Mouse (Mus musculus) neutrophil, adult 65 days (primary cell): ENCODE measurements around the gene Dlg2. TPM values are rescaled to one million over a fixed set of nuclear protein-coding genes. Genes with fewer than 3 reads are reported as not detected.

Experiments
- total RNA-seq: library from RNA; stranded (reverse); gene quantifications from 2 replicates; pipeline ENCODE4 v1.2.4, GENCODE M21; 2023

The Dlg2 gene
- 0.64 and 0.95 TPM in 2 replicates for total RNA-seq

DNA sequence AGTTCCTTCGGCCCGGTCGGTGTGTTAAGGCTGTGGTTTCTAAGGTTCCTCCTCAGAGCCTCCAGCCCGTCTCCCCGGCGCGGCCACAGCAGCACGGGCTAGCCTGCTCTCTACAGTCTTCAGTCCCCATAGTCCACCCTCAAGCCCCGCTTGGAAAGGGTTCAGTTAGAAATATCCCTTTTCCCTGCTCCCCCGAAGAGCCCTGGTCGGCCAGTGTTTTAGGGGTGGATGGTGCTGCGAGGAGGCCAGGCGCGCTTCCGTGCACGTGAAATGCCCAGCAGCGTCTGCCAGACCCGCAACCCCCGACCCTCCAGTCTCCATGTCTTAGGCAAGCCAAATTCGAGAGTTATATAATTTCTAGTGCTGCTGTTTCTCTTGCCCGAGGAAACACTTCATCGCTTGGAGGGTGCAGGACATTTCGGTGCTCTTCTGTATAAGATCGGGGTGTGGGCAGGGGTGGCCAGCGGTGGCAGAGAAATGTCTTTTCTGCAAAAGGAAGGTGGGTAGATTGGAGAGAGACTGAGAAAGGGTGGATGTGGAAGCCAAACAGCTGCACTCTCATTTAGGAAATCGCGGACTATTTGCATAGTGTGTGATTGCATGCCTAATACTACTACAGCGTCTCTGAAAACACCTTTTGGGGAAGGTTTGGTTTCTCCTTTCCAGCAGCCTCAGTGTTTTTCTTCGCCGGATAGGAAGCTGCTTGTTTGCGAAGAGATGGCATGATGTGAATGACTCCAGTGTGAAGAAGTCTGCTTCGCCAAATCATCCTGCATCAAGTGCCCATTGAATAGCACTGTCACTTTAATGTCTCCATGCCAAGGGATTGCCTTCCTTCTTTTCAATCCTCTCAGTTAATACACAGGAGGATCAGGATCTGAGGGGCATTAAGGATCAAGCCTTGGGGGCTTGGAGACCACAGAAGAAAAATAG is at the start of gene Dlg2:
TSS of gene Dlg2 (plus strand) at position 360 of the 933 bp plus-strand sequence.

DNA sequence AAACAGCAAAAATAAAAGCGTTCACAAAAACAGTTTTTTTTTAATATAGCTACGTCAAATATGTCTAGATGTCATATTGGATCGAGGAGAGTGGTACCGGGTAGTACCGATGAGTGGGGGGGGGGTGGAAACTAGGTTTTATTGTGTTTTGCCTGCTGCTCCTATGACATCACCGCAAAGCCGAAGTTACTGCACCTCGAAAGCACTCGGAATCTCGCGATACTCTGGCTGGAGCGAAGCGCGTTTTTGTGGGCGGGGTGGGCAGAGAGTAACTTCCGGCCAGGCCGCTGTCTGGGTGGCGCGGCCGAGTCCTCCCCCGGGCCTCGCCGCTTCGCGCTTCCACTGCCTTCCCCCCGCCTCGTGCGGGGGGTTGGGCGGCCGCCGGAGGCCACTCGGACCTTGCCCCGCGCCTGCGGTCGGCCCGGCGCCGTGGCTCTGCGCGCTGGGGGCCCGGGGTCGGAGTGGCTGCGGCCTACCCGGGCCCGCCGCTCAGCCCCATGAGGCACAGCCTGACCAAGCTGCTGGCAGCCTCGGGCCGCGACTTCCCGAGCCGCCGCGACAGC is 33.9 kb upstream of the Dlg2 start, which contains the start of gene Crebzf:
TSS of gene Crebzf (plus strand) at position 212 of the 563 bp plus-strand sequence.

DNA sequence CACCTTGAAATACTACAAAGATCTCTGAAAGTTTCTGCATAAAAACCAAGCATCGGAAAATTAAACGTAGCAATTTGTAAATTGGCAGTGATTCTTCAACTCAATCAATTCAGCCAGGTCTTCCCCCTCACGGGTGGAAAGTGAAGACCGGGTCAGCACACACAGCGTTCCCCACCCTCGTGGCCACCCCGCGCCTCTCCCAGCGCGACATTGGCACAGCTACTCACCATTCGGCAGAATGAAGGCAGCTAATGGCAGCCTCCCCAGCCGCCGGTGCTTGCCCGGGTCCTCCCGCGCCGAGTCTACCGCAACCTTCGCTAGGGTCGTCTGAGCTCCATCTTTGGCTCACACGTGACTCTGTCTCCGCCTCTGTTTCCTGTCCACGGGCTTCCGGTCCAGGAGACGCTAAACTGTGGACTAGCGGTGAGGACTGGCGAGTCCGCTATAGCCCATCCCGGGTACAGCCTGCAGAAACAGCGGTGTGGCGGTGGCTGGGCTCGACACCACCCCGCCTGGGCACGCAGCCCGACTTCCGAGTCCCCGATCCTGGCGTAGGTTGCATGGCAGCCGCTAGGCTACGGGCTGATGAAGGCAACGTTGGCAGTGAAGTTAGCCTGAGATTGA is 19.5 kb upstream of the Dlg2 start, which contains the start of gene Tmem126a:
TSS of gene Tmem126a (minus strand) at position 385 of the 624 bp plus-strand sequence.

DNA sequence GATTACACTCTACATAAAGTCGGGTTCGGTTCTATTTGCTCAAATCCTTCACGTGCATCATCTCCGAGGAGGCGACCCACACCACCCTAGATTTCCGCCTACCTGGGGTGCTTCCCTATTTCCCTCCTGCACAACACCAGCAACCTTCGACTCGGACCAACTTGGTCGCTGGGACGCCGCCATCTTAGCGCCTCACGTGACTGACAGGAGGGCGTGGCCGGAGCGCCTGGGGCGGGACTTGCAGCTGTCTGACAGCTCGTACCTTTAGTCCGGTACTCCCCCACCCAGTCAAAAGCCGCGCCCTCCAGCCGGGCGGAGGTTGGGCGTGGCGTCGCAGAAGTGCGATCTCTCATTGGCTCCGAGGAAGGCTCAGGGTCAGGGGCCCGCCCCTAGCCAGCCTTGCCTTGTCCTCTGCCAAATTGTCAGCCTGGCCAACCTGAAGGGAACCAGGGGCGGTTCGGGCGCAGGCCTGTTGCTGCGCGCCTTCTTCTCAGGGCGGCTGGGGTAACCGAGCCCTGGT is 619 bp upstream of the Dlg2 start, which contains the start of gene Tmem126b:
TSS of gene Tmem126b (minus strand) at position 209 of the 520 bp plus-strand sequence.

Other genes starting within 250 kb of the Dlg2 start
- gene Ccdc83, start 210.9 kb upstream of the Dlg2 start, total RNA-seq, result not detected in 2 replicates
- gene Sytl2, start 174.4 kb upstream of the Dlg2 start, total RNA-seq, result 0.41 and 0.63 TPM in 2 replicates
- gene Ccdc89, start 50.1 kb upstream of the Dlg2 start, total RNA-seq, result not detected in 2 replicates
- 36.8 and 56.4 TPM in 2 replicates for gene Crebzf, start 33.9 kb upstream of the Dlg2 start, total RNA-seq
- 8.1 and 12.8 TPM in 2 replicates for gene Tmem126a, start 19.4 kb upstream of the Dlg2 start, total RNA-seq
- 2.9 and 3.3 TPM in 2 replicates for gene Tmem126b, start 671 bp upstream of the Dlg2 start, total RNA-seq